In the genomic region with DNA sequence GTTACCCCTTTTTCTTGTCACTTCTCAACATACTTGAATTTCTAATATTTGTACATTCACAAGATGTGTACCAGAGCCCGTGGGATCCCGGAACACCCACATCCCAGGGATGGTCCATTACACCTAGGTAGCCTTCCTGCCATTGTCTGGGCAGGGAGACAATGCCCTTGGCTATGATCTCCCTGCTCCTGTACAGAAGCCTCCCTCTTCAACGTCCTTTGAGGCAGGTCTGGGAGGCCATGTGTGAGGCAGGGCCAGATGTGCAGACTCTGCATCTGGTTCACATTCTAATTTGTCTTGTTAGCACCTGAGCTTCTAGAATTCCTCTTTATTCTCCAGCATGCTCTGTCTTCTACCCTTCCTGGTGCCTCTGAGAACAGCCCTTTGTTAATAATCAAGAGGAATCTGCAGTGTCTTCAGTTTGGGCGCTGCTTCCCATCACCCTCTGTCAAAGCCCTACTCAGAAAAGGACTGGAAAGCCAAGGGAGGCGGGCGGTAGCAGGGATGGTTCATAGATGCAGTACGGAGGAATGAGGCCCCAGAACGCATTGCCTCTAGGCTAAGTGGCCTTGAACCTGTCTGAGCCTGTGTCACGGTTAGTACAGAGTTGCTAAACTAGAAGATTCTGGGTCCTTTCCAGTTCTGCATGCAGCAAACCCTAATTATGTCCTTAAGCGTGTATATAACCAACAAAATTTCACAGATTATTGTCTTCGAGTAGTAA, we compare ENCODE assay signal across 25 mouse cellular contexts. TPM values are rescaled to one million over a fixed set of nuclear protein-coding genes. Genes with fewer than 3 reads are reported as not detected.
DNase-seq lines count a peak whose midpoint lies in the region; ATAC-seq and TF ChIP-seq lines count a peak whose summit lies in the region.
"Had no signal": no experiment of that assay in that cellular context is flagged by ENCODE, and none has a peak within 500 bp of the region (broad histone marks: within the 10 kb centered on the region; RNA-seq: fewer than 3 reads in every experiment).

No protein-coding gene starts in this region.

- peaks cover 5% of the 10 kb centered on the region; the same call in 1 of the 2 replicates for H3K4me1 ChIP-seq in midbrain, embryonic 11.5 days (ENCODE audit: control insufficient read depth, insufficient read depth, low read length)
- H3K4me1 ChIP-seq in midbrain, embryonic 15.5 days, result peaks cover 13% of the 10 kb centered on the region
- H3K4me1 ChIP-seq in embryonic facial prominence, embryonic 15.5 days, result peaks cover 21% of the 10 kb centered on the region

- ATAC-seq in midbrain, embryonic 11.5 days (ENCODE audit: low FRiP score), result no peak
- no peak for ATAC-seq in midbrain, embryonic 15.5 days (replicated peaks)
- no peak for ATAC-seq in embryonic facial prominence, embryonic 15.5 days (ENCODE audit: insufficient number of reproducible peaks, low FRiP score, low TSS enrichment, low read depth)

- H3K4me3 ChIP-seq in left cerebral cortex, adult 2 months, result no peak overlapping the region
- no peak overlapping the region for H3K4me3 ChIP-seq in midbrain, embryonic 11.5 days (ENCODE audit: low read depth, low read length)
- H3K4me3 ChIP-seq in midbrain, embryonic 15.5 days, result no peak overlapping the region
- H3K4me3 ChIP-seq in embryonic facial prominence, embryonic 15.5 days (replicated peaks), result no peak overlapping the region
- H3K4me3 ChIP-seq: forebrain, embryonic 10.5 days; heart, embryonic 10.5 days; hindbrain, embryonic 12.5 days; limb, embryonic 15.5 days; midbrain, embryonic 13.5 days; neural tube, embryonic 13.5 days had no signal

- H3K36me3 ChIP-seq in midbrain, embryonic 11.5 days (ENCODE audit: control insufficient read depth, insufficient read depth, low read length), result no peaks in the 10 kb centered on the region
- no peaks in the 10 kb centered on the region for H3K36me3 ChIP-seq in midbrain, embryonic 15.5 days (replicated peaks)
- no peaks in the 10 kb centered on the region for H3K36me3 ChIP-seq in embryonic facial prominence, embryonic 15.5 days
- H3K36me3 ChIP-seq: forebrain, embryonic 10.5 days; heart, embryonic 10.5 days; hindbrain, embryonic 12.5 days; limb, embryonic 15.5 days; midbrain, embryonic 13.5 days; neural tube, embryonic 13.5 days had no signal

- no peak overlapping the region for H3K27ac ChIP-seq in left cerebral cortex, adult 2 months
- no peak overlapping the region for H3K27ac ChIP-seq in midbrain, embryonic 11.5 days (ENCODE audit: low read depth, low read length)
- H3K27ac ChIP-seq in midbrain, embryonic 15.5 days, result no peak overlapping the region
- H3K27ac ChIP-seq in embryonic facial prominence, embryonic 15.5 days (replicated peaks), result 0 out of 2 replicates have a peak overlapping the region, but pooled peaks have one; percentile 18
- H3K27ac ChIP-seq: forebrain, embryonic 10.5 days; heart, embryonic 10.5 days; hindbrain, embryonic 12.5 days; limb, embryonic 15.5 days; midbrain, embryonic 13.5 days; neural tube, embryonic 13.5 days had no signal

- TF ChIP-seq CTCF in left cerebral cortex, adult 2 months (IDR thresholded peaks at IDR 0.05), result no peak

- 77% methylated on average over 11 of the region's 11 CpGs for WGBS in midbrain, embryonic 11.5 days
- 76% methylated on average over 11 of the region's 11 CpGs for WGBS in midbrain, embryonic 15.5 days
- WGBS in embryonic facial prominence, embryonic 15.5 days, result 53% methylated on average over 11 of the region's 11 CpGs

- no peak overlapping the region for H3K9ac ChIP-seq in midbrain, embryonic 11.5 days (ENCODE audit: low read length)
- no peak overlapping the region for H3K9ac ChIP-seq in midbrain, embryonic 15.5 days
- H3K9ac ChIP-seq in embryonic facial prominence, embryonic 15.5 days, result no peak overlapping the region
- H3K9ac ChIP-seq: forebrain, postnatal 0 days; hindbrain, embryonic 12.5 days; limb, embryonic 15.5 days; neural tube, embryonic 13.5 days had no signal

- peak; percentile 0 for DNase-seq in heart, postnatal 36 days
- no peak for DNase-seq in heart, postnatal 4 days
- peak; percentile 5 to 6 for DNase-seq in left cerebral cortex, adult 2 months (ENCODE audit: extremely low spot score in 1 of 2, low spot score in 2 of 2)
- DNase-seq in left cerebral cortex, postnatal 36 days (ENCODE audit: low spot score in 2 of 2), result no peak
- DNase-seq in midbrain, embryonic 11.5 days (ENCODE audit: low spot score, missing footprints), result peak; percentile 14
- DNase-seq in liver, result no peak
- DNase-seq: cerebellum, adult 11-12 months; gastrocnemius, postnatal 36 days had no signal

- H3K9me3 ChIP-seq in midbrain, embryonic 11.5 days (ENCODE audit: control insufficient read depth, low read length), result no peaks in the 10 kb centered on the region
- no peaks in the 10 kb centered on the region for H3K9me3 ChIP-seq in midbrain, embryonic 15.5 days
- no peaks in the 10 kb centered on the region for H3K9me3 ChIP-seq in embryonic facial prominence, embryonic 15.5 days (replicated peaks)
- H3K9me3 ChIP-seq: forebrain, embryonic 10.5 days; heart, embryonic 10.5 days; hindbrain, embryonic 12.5 days; limb, embryonic 15.5 days; midbrain, embryonic 13.5 days; neural tube, embryonic 13.5 days had no signal

- intact Hi-C loops in heart, postnatal 36 days (cut with DNase I), result loop anchor here (1.0 to 5.0 kb wide), 3 partner anchors 121 to 387 kb away; partner anchors contain the start of gene Adra1d
- intact Hi-C loops in left cerebral cortex, adult 2 months (cut with DNase I), result loop anchor here (1.0 to 10.0 kb wide), 2 partner anchors 129 to 404 kb away; no protein-coding TSS in a partner anchor
- intact Hi-C loops in left cerebral cortex, postnatal 36 days (cut with DNase I), result loop anchor here (1.0 to 5.0 kb wide), 2 partner anchors 37 to 129 kb away; no protein-coding TSS in a partner anchor

- no peak overlapping the region for H3K4me2 ChIP-seq in midbrain, embryonic 11.5 days
- no peak overlapping the region for H3K4me2 ChIP-seq in midbrain, embryonic 15.5 days
- H3K4me2 ChIP-seq in embryonic facial prominence, embryonic 15.5 days (replicated peaks), result no peak overlapping the region
- H3K4me2 ChIP-seq: hindbrain, embryonic 12.5 days; limb, embryonic 15.5 days; midbrain, embryonic 13.5 days; neural tube, embryonic 13.5 days had no signal

- H3K27me3 ChIP-seq in midbrain, embryonic 11.5 days (ENCODE audit: control insufficient read depth, insufficient read depth, low read length), result peaks cover 10% of the 10 kb centered on the region
- H3K27me3 ChIP-seq in midbrain, embryonic 15.5 days (replicated peaks), result peaks cover 21% of the 10 kb centered on the region
- peaks cover 22% of the 10 kb centered on the region for H3K27me3 ChIP-seq in embryonic facial prominence, embryonic 15.5 days
- H3K27me3 ChIP-seq: CH12.LX had no signal

RNA-seq across cellular contexts. Expression of gene Prnd, which starts 1.6 kb away (rescaled TPM):
- 1 to 10 TPM; 1.4 to 2.4 TPM for total RNA-seq in heart, postnatal 36 days (2021)
- total RNA-seq in heart, postnatal 4 days (2021), result 10 to 100 TPM; 17.6 to 22.9 TPM
- total RNA-seq in left cerebral cortex, adult 2 months (2021), result under 1 TPM in 1 of 2 experiments, not detected in 1; 0.14 TPM
- under 1 TPM in 1 of 2 experiments, not detected in 1; 0.20 TPM for total RNA-seq in left cerebral cortex, postnatal 36 days (2021)
- polyA plus RNA-seq in midbrain, embryonic 11.5 days (2014; fragmentation: Nextera tagmentation; extraction: Ambion mirVana), result 5.3 and 6.9 TPM in 2 replicates
- polyA plus RNA-seq in midbrain, embryonic 15.5 days (2015; fragmentation: Nextera tagmentation; extraction: Ambion mirVana), result 10.3 and 12.6 TPM in 2 replicates
- 48.0 and 50.5 TPM in 2 replicates for polyA plus RNA-seq in embryonic facial prominence, embryonic 15.5 days (2015; fragmentation: Nextera tagmentation; extraction: Ambion mirVana)
- total RNA-seq: adrenal gland, postnatal 25 days; megakaryocyte progenitor cell, adult 5-6 weeks; MEL had no signal

RNA-seq across cellular contexts. Expression of gene Prn, which starts 39.3 kb away (rescaled TPM):
- total RNA-seq in heart, postnatal 36 days (2021), result 1 to 10 TPM in 1 of 2 experiments, not detected in 1; 1.8 TPM
- total RNA-seq in heart, postnatal 4 days (2021), result 1 to 10 TPM in 1 of 2 experiments, not detected in 1; 2.9 TPM
- total RNA-seq in left cerebral cortex, adult 2 months (2021), result under 1 TPM in 1 of 2 experiments, not detected in 1; 0.20 TPM
- total RNA-seq in left cerebral cortex, postnatal 36 days (2021), result under 1 TPM in 1 of 2 experiments, not detected in 1; 0.35 TPM
- not detected in 2 replicates for polyA plus RNA-seq in midbrain, embryonic 11.5 days (2014; fragmentation: Nextera tagmentation; extraction: Ambion mirVana)
- polyA plus RNA-seq in midbrain, embryonic 15.5 days (2015; fragmentation: Nextera tagmentation; extraction: Ambion mirVana), result not detected in 2 replicates
- not detected in 2 replicates for polyA plus RNA-seq in embryonic facial prominence, embryonic 15.5 days (2015; fragmentation: Nextera tagmentation; extraction: Ambion mirVana)
- total RNA-seq: CH12.LX; left cerebral cortex, adult 8-10 months; megakaryocyte progenitor cell, adult 5-6 weeks; MEL had no signal
- polyA plus RNA-seq: forebrain, embryonic 10.5 days; forebrain, postnatal 0 days; heart, postnatal 0 days; hindbrain, embryonic 12.5 days; large intestine, adult 2 months; limb, embryonic 15.5 days; liver, embryonic 16.5 days; midbrain, embryonic 13.5 days; neural tube, embryonic 13.5 days had no signal

RNA-seq across cellular contexts. Expression of gene Prnp, which starts 39.4 kb away (rescaled TPM):
- 100 to 1,000 TPM; 102 to 117 TPM for total RNA-seq in heart, postnatal 36 days (2021)
- 10 to 100 TPM; 83.1 to 85.9 TPM for total RNA-seq in heart, postnatal 4 days (2021)
- 100 to 1,000 TPM; 748 to 772 TPM for total RNA-seq in left cerebral cortex, adult 2 months (2021)
- 100 to 1,000 TPM; 729 to 811 TPM for total RNA-seq in left cerebral cortex, postnatal 36 days (2021)
- 27.2 and 29.7 TPM in 2 replicates for polyA plus RNA-seq in midbrain, embryonic 11.5 days (2014; fragmentation: Nextera tagmentation; extraction: Ambion mirVana)
- polyA plus RNA-seq in midbrain, embryonic 15.5 days (2015; fragmentation: Nextera tagmentation; extraction: Ambion mirVana), result 157 and 158 TPM in 2 replicates
- 85.5 and 85.8 TPM in 2 replicates for polyA plus RNA-seq in embryonic facial prominence, embryonic 15.5 days (2015; fragmentation: Nextera tagmentation; extraction: Ambion mirVana)

Comparison
In these comparisons a context has a peak if more than half of its experiments do, and no peak if none do; other contexts are left out.
1. DNase-seq: peak in heart, postnatal 36 days (2 of 2), left cerebral cortex, adult 2 months (2 of 2) and midbrain, embryonic 11.5 days (single experiment); none in heart, postnatal 4 days (single experiment), left cerebral cortex, postnatal 36 days (0 of 2) and liver (single experiment).
2. RNA of gene Prnd, which starts 1.6 kb away (total RNA-seq): 17.6 to 22.9 TPM in heart, postnatal 4 days; 1.4 to 2.4 TPM in heart, postnatal 36 days, 0.20 TPM in left cerebral cortex, postnatal 36 days and 0.14 TPM in left cerebral cortex, adult 2 months; every median in the first group is over 4 times any median in the second.
3. RNA of gene Prnp, which starts 39.4 kb away (total RNA-seq): 729 to 811 TPM in left cerebral cortex, postnatal 36 days and 748 to 772 TPM in left cerebral cortex, adult 2 months; 102 to 117 TPM in heart, postnatal 36 days and 83.1 to 85.9 TPM in heart, postnatal 4 days; every median in the first group is over 4 times any median in the second.